Mouse (Mus musculus) myocyte (in vitro differentiated cells): Measurements from ENCODE around the gene Apaf1. TPM values are rescaled to one million over a fixed set of nuclear protein-coding genes. Genes with fewer than 3 reads are reported as not detected.

ENCODE experiments used
- H3K27me3 ChIP-seq: one replicate; pipeline ENCODE4 v1.6.1; 2011; ENCODE audit not compliant: control insufficient read depth, insufficient read depth, insufficient read length
- H3K36me3 ChIP-seq: one replicate; pipeline ENCODE4 v1.6.1; 2011; ENCODE audit not compliant: control insufficient read depth, insufficient read depth
- H3K4me2 ChIP-seq: one replicate; pipeline ENCODE4 v1.6.1; 2011; ENCODE audit warnings: low read depth, control low read depth
- H3K4me3 ChIP-seq: one replicate; pipeline ENCODE4 v1.5.1; 2011; ENCODE audit warnings: mild to moderate bottlenecking, control low read depth, moderate library complexity
- H3K79me2 ChIP-seq: one replicate; pipeline ENCODE4 v1.6.1; 2011; ENCODE audit not compliant: control insufficient read depth, insufficient read depth
- H3ac ChIP-seq: one replicate; pipeline ENCODE4 v1.6.1; 2011; ENCODE audit not compliant: control insufficient read depth, insufficient read length
- CEBPB ChIP-seq: IDR thresholded peaks from 2 replicates; pipeline ENCODE4 v1.6.1; 2011; ENCODE audit warnings: mild to moderate bottlenecking, moderate library complexity; ENCODE audit not compliant: poor library complexity, insufficient read depth, severe bottlenecking
- E2F4 ChIP-seq: IDR thresholded peaks from one replicate; pipeline ENCODE4 v1.6.1; 2011; ENCODE audit warnings: mild to moderate bottlenecking, control low read depth, moderate library complexity; ENCODE audit not compliant: insufficient read depth
- MAX ChIP-seq: IDR thresholded peaks from one replicate; pipeline ENCODE4 v1.6.1; 2011; ENCODE audit warnings: low read depth, mild to moderate bottlenecking, control low read depth
- MYOD1 ChIP-seq, 3 experiments: IDR thresholded peaks; one replicate each; pipeline ENCODE4 v1.6.1; 2011; ENCODE audit warnings: control low read depth in 2 of 3, low read depth in 2 of 3, mild to moderate bottlenecking in 2 of 3, moderate library complexity in 1 of 3; ENCODE audit not compliant: insufficient read length in 2 of 3, control insufficient read depth in 1 of 3
- MYOG ChIP-seq, 3 experiments: IDR thresholded peaks; one replicate each; pipeline ENCODE4 v1.6.1; 2011; ENCODE audit warnings: control low read depth in 2 of 3, low read depth in 2 of 3, mild to moderate bottlenecking in 2 of 3; ENCODE audit not compliant: insufficient read length in 2 of 3, control insufficient read depth in 1 of 3, insufficient read depth in 1 of 3
- POLR2A ChIP-seq: IDR thresholded peaks from one replicate; pipeline ENCODE4 v1.6.1; 2011; ENCODE audit warnings: low read depth, mild to moderate bottlenecking, control low read depth, moderate library complexity; ENCODE audit not compliant: insufficient read length
- POLR2AphosphoS2 ChIP-seq: IDR thresholded peaks from one replicate; pipeline ENCODE4 v1.6.1; 2011; ENCODE audit warnings: low read depth, control low read depth; ENCODE audit not compliant: insufficient read length
- REST ChIP-seq: IDR thresholded peaks from one replicate; pipeline ENCODE4 v1.6.1; 2011; ENCODE audit warnings: mild to moderate bottlenecking, control low read depth, moderate library complexity; ENCODE audit not compliant: insufficient read depth, insufficient read length
- SRF ChIP-seq: IDR thresholded peaks from one replicate; pipeline ENCODE4 v1.6.1; 2011; ENCODE audit warnings: low read depth; ENCODE audit not compliant: control insufficient read depth, insufficient read length
- TCF12 ChIP-seq: IDR thresholded peaks from one replicate; pipeline ENCODE4 v1.6.1; 2011; ENCODE audit warnings: mild to moderate bottlenecking, control low read depth; ENCODE audit not compliant: poor library complexity, insufficient read depth, severe bottlenecking
- TCF3 ChIP-seq: IDR thresholded peaks from one replicate; pipeline ENCODE4 v1.6.1; 2011; ENCODE audit warnings: low read depth, control low read depth; ENCODE audit not compliant: insufficient read length
- USF1 ChIP-seq: IDR thresholded peaks from one replicate; pipeline ENCODE4 v1.6.1; 2011; ENCODE audit warnings: low read depth, mild to moderate bottlenecking, control low read depth, moderate library complexity
- polyA plus RNA-seq: library from polyadenylated mRNA; unstranded; fragments of >200 nt; fragmentation: generic; extraction: Trizol; gene quantifications from one replicate; pipeline ENCODE4 v1.2.1, GENCODE M21; 2012; ENCODE audit warnings: missing spikeins

The Apaf1 gene
- polyA plus RNA-seq, 1 experiment = 4.3 TPM

DNA sequence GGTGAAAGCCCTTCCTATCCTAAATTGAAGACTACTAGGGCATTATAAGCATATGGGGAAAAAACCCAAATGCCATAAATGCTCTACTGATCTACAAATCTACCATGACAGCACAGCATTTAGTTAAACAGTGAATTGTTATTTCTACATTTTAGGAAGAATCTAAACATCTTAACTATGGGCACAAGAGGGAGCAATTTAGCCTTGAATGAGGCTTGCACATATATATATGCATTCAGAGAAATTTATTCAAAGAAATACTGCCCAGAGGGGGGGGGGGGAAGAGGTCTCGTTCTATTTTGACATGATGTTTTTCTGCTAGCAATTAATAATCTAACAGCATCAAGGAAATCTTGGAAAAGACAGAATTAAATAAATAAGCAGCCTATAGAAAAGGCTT, 10.8 kb downstream of the Apaf1 start:
- Histone ChIP-seq H3ac (no peak overlapping the region), H3K4me3 (no peak overlapping the region), H3K27me3 (no peaks in the 10 kb centered on the region), H3K36me3 (peaks cover 30% of the 10 kb centered on the region), H3K4me2 (no peak overlapping the region), H3K79me2 (peaks cover 12% of the 10 kb centered on the region)
- TF ChIP-seq POLR2A (no peak), USF1 (no peak), MYOD1 (IDR thresholded peaks at IDR 0.05; ENCODE audit: control insufficient read depth in 1 of 3, insufficient read length in 2 of 3, low read depth in 2 of 3) (no peak), MAX (no peak), MYOG (IDR thresholded peaks at IDR 0.05; ENCODE audit: control insufficient read depth in 1 of 3, insufficient read depth in 1 of 3, insufficient read length in 2 of 3, low read depth in 2 of 3) (no peak), POLR2AphosphoS2 (no peak), TCF12 (no peak), SRF (no peak), E2F4 (no peak), TCF3 (no peak), CEBPB (no peak), REST (no peak)

DNA sequence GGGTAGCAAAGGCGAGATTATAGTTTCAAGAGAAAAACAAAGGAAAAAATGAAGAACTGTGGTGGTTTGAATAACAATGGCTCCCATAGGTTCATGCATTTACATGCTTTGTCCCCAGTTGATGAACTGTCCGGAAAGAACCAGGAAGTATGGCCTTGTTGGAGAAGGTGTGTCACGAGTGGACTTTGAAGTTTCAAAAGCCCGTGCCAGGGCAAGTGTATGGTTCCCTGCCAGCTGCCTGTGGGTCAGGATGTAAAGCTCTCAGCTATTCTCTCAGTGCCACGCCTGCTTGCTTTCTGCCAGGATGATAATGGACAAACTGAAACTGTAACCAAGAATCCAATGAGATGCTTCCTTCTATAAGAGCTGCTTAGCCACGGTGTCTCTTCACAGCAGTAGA, 20.2 kb downstream of the Apaf1 start:
- no peak overlapping the region for H3K4me3 ChIP-seq
- H3K27me3 ChIP-seq = no peaks in the 10 kb centered on the region
- peaks cover 36% of the 10 kb centered on the region for H3K36me3 ChIP-seq
- TF ChIP-seq CEBPB (no peak), TCF3 (no peak), E2F4 (no peak), SRF (no peak), TCF12 (no peak), REST (no peak), USF1 (no peak), MYOD1 (IDR thresholded peaks at IDR 0.05; ENCODE audit: control insufficient read depth in 1 of 3, insufficient read length in 2 of 3, low read depth in 2 of 3) (no peak), MYOG (IDR thresholded peaks at IDR 0.05; ENCODE audit: control insufficient read depth in 1 of 3, insufficient read depth in 1 of 3, insufficient read length in 2 of 3, low read depth in 2 of 3) (no peak), POLR2A (no peak), MAX (no peak), POLR2AphosphoS2 (no peak)
- H3K79me2 ChIP-seq = no peaks in the 10 kb centered on the region
- no peak overlapping the region for H3ac ChIP-seq
- no peak overlapping the region for H3K4me2 ChIP-seq

DNA sequence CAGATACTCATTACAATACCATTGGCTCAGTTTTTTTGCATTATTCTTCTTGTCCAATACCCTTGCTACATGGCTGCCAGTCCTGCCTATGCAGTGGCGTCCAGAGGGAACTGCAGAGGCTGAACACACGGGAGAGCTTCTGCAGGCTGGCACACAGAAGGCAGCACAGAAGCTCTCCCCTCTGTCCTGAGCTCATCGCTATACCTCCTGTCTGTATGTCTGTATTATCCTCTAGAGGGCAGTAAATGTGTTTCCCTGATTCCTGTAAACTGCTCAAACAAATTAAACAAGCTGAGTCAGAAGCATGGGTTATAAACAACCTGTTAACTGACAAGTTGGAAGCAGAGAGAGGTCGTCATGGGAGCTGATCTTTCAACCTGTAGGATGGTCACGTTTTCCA, 21.8 kb downstream of the Apaf1 start:
- peaks cover 23% of the 10 kb centered on the region for H3K36me3 ChIP-seq
- H3K79me2 ChIP-seq = no peaks in the 10 kb centered on the region
- no peaks in the 10 kb centered on the region for H3K27me3 ChIP-seq
- no peak overlapping the region for H3ac ChIP-seq
- H3K4me3 ChIP-seq = no peak overlapping the region
- no peak overlapping the region for H3K4me2 ChIP-seq
- no peak for TF ChIP-seq SRF
- no peak for TF ChIP-seq REST

DNA sequence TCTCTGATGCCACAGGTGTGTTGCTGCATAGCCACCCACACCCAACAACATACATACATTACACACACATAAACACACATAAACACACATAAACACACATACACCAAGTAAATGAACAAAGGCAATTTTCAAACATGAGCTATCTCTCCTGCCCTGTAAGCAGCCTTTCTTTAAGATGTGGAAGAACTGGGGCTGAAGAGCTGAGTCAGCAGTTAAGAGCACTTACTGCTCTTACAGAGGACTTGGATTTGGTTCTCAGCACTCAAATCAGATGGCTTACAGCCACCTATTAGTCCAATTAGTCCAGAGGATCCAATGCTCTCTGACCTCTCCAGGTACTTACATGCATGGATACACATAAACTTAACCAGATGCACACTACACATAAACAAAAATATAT, 29.8 kb downstream of the Apaf1 start:
- H3K79me2 ChIP-seq = no peaks in the 10 kb centered on the region
- H3K27me3 ChIP-seq = no peaks in the 10 kb centered on the region
- H3K36me3 ChIP-seq = peaks cover 29% of the 10 kb centered on the region
- no peak overlapping the region for H3K4me2 ChIP-seq
- H3ac ChIP-seq = no peak overlapping the region
- TF ChIP-seq USF1 = no peak
- TF ChIP-seq POLR2A = no peak
- TF ChIP-seq REST = no peak
- no peak for TF ChIP-seq TCF3
- TF ChIP-seq MYOD1 (IDR thresholded peaks at IDR 0.05; ENCODE audit: control insufficient read depth in 1 of 3, insufficient read length in 2 of 3, low read depth in 2 of 3) = no peak
- TF ChIP-seq CEBPB = no peak
- TF ChIP-seq SRF = no peak
- TF ChIP-seq TCF12 = no peak
- TF ChIP-seq MAX = no peak
- TF ChIP-seq MYOG (IDR thresholded peaks at IDR 0.05; ENCODE audit: control insufficient read depth in 1 of 3, insufficient read depth in 1 of 3, insufficient read length in 2 of 3, low read depth in 2 of 3) = no peak
- TF ChIP-seq E2F4 = no peak
- TF ChIP-seq POLR2AphosphoS2 = no peak
- no peak overlapping the region for H3K4me3 ChIP-seq

DNA sequence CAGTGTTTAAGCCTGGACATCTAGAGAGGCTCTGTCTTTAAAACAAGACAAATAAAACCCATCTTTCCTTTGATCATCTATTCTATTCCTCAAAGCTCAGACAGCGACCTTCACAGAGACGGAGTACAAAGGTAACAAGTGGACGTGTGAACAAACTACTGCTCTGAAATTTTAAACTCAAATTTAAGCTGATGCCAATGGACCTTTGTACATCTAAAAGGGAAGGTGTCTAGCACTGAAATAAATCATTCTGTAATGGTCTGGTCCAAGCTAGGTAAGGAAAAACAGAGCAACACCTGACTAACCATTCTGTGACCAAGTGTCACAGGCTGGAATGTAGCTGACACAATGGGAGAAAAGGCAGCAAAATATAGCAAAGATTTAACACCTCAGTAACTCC, 31.4 kb downstream of the Apaf1 start:
- TF ChIP-seq TCF12 (no peak), MYOG (IDR thresholded peaks at IDR 0.05; ENCODE audit: control insufficient read depth in 1 of 3, insufficient read depth in 1 of 3, insufficient read length in 2 of 3, low read depth in 2 of 3) (no peak), POLR2AphosphoS2 (no peak), SRF (no peak), MYOD1 (IDR thresholded peaks at IDR 0.05; ENCODE audit: control insufficient read depth in 1 of 3, insufficient read length in 2 of 3, low read depth in 2 of 3) (no peak), CEBPB (no peak), E2F4 (no peak), MAX (no peak), REST (no peak), POLR2A (no peak), USF1 (no peak), TCF3 (no peak)

More for the DNA sequence above, 31.4 kb downstream of the Apaf1 start:
- Histone ChIP-seq H3K27me3 (no peaks in the 10 kb centered on the region), H3K79me2 (no peaks in the 10 kb centered on the region), H3K36me3 (peaks cover 30% of the 10 kb centered on the region), H3ac (no peak overlapping the region), H3K4me3 (no peak overlapping the region), H3K4me2 (no peak overlapping the region)
